Mouse (Mus musculus): ENCODE data around the gene Rexo5.

DNA sequence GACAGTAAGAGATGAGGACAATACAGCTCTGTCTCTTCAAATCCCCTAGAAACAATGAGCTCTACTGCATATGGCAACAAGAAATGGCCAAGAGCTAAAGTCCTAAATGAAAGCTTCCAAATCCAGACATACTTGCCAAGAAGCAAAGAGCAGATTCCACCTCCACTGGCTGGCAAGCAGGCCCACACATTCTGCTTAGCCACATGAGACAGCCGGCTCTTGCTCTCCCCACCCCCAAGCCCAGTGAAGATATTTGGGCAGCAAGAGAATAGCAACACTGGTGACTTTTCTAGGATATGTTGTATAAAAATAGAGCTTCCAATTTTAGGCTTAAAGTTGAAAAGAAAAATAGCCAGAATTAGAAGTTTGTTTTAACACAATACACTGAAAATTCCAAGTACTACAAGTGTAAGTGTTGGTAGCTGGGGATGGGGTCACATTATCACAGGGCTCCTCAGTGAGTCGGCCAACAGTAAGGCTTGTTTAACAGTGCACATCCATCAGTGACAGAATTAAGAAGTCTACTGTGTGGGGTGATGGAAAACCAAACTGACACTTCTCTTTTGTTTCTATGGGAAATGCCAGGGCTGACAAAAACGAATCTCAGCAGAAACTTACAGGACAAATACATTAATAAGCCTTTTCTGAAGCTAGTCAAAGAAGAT lies 82.1 kb downstream of the Rexo5 start:
- TF ChIP-seq POLR2A (IDR thresholded peaks at IDR 0.05; ENCODE audit: insufficient read depth, low read length): no peak
- no peak for TF ChIP-seq CTCF (IDR thresholded peaks at IDR 0.05; ENCODE audit: low read depth, low read length)

Measured in ES-Bruce4 (cell line).